Mouse (Mus musculus) ZHBTc4 (cell line): ENCODE data around the gene Tnfsf14.

Experiments
- DNase-seq: peaks from one replicate; pipeline ENCODE4 v3.0.0-alpha.2; 2011; ENCODE audit warnings: low read depth, low spot score

The Tnfsf14 gene

GRCm38 (mm10) chr17:57194041-57194507 is at the start of gene Tnfsf14:
Gene Tnfsf14, minus strand, starts transcription at chr17:57194177.
- no peak for DNase-seq

- no peak for DNase-seq
Measured at GRCm38 (mm10) chr17:57237181-57237580, 43.2 kb upstream of the Tnfsf14 start.

GRCm38 (mm10) chr17:57235803-57236202 is 41.8 kb upstream of the Tnfsf14 start:
- DNase-seq: no peak

- no peak for DNase-seq
Measured at GRCm38 (mm10) chr17:57234254-57234928, 40.4 kb upstream of the Tnfsf14 start.

GRCm38 (mm10) chr17:57233038-57233437 is 39.1 kb upstream of the Tnfsf14 start:
- no peak for DNase-seq

GRCm38 (mm10) chr17:57232200-57232599 is 38.2 kb upstream of the Tnfsf14 start:
- DNase-seq: no peak

GRCm38 (mm10) chr17:57231321-57231771 is 37.4 kb upstream of the Tnfsf14 start:
- no peak for DNase-seq

GRCm38 (mm10) chr17:57230728-57231125 is 36.8 kb upstream of the Tnfsf14 start:
- DNase-seq: no peak

GRCm38 (mm10) chr17:57229851-57230727 is 36.1 kb upstream of the Tnfsf14 start:
- DNase-seq: no peak

- no peak for DNase-seq
Measured at GRCm38 (mm10) chr17:57228873-57229272, 34.9 kb upstream of the Tnfsf14 start.

- DNase-seq: no peak
Measured at GRCm38 (mm10) chr17:57228014-57228413, 34.0 kb upstream of the Tnfsf14 start, which contains the start of gene C3. Gene C3, minus strand, starts transcription at chr17:57228136.

GRCm38 (mm10) chr17:57227468-57227867 is 33.5 kb upstream of the Tnfsf14 start:
- no peak for DNase-seq

GRCm38 (mm10) chr17:57223313-57223712 is 29.3 kb upstream of the Tnfsf14 start:
- no peak for DNase-seq

GRCm38 (mm10) chr17:57221911-57222310 is 27.9 kb upstream of the Tnfsf14 start:
- DNase-seq: no peak

- peak; percentile 44 for DNase-seq
Measured at GRCm38 (mm10) chr17:57219884-57220207, 25.9 kb upstream of the Tnfsf14 start.

GRCm38 (mm10) chr17:57219167-57219883 is 25.3 kb upstream of the Tnfsf14 start:
- peak; percentile 68 for DNase-seq

- DNase-seq: no peak
Measured at GRCm38 (mm10) chr17:57218335-57218900, 24.4 kb upstream of the Tnfsf14 start.

GRCm38 (mm10) chr17:57214676-57215387 is 20.9 kb upstream of the Tnfsf14 start:
- DNase-seq: peak; percentile 63

- DNase-seq: peak; percentile 69
Measured at GRCm38 (mm10) chr17:57211501-57211900, 17.5 kb upstream of the Tnfsf14 start.

GRCm38 (mm10) chr17:57209330-57209729 is 15.4 kb upstream of the Tnfsf14 start:
- no peak for DNase-seq

GRCm38 (mm10) chr17:57207938-57208337 is 14.0 kb upstream of the Tnfsf14 start:
- DNase-seq: no peak
